Mouse (Mus musculus) telencephalon, adult 2 months (tissue): ENCODE results near the gene Zfp281.
A peak's percentile ranks its signal among the peaks of the same experiment; 100 is the strongest.

Experiments used
- DNase-seq: peaks from one replicate; pipeline ENCODE4 v3.0.0-alpha.2; 2011; ENCODE audit warnings: low read depth, low spot score

Zfp281 gene

GRCm38 (mm10) chr1:136624146-136625018 is at the start of gene Zfp281:
TSS of gene Zfp281 (plus strand) at chr1:136624901.
- peak; percentile 95 for DNase-seq

- no peak for DNase-seq
Measured at GRCm38 (mm10) chr1:136577890-136578663, 46.6 kb upstream of the Zfp281 start.

- DNase-seq: no peak
Measured at GRCm38 (mm10) chr1:136579360-136579759, 45.3 kb upstream of the Zfp281 start.

GRCm38 (mm10) chr1:136580266-136580665 is 44.4 kb upstream of the Zfp281 start:
- no peak for DNase-seq

GRCm38 (mm10) chr1:136581841-136582240 is 42.9 kb upstream of the Zfp281 start:
- DNase-seq: no peak

GRCm38 (mm10) chr1:136587761-136588405 is 36.8 kb upstream of the Zfp281 start:
- DNase-seq: no peak

- DNase-seq: peak; percentile 19
Measured at GRCm38 (mm10) chr1:136588908-136589307, 35.8 kb upstream of the Zfp281 start.

- DNase-seq: no peak
Measured at GRCm38 (mm10) chr1:136592741-136593140, 32.0 kb upstream of the Zfp281 start.

GRCm38 (mm10) chr1:136594235-136594850 is 30.4 kb upstream of the Zfp281 start:
- no peak for DNase-seq

GRCm38 (mm10) chr1:136596821-136597220 is 27.9 kb upstream of the Zfp281 start:
- no peak for DNase-seq

- DNase-seq: no peak
Measured at GRCm38 (mm10) chr1:136598286-136598685, 26.4 kb upstream of the Zfp281 start.

GRCm38 (mm10) chr1:136600067-136600466 is 24.6 kb upstream of the Zfp281 start:
- DNase-seq: no peak

GRCm38 (mm10) chr1:136600647-136601345 is 23.9 kb upstream of the Zfp281 start:
- no peak for DNase-seq

- DNase-seq: no peak
Measured at GRCm38 (mm10) chr1:136601346-136601888, 23.3 kb upstream of the Zfp281 start.

- DNase-seq: no peak
Measured at GRCm38 (mm10) chr1:136602303-136602702, 22.4 kb upstream of the Zfp281 start.

- DNase-seq: no peak
Measured at GRCm38 (mm10) chr1:136604190-136604589, 20.5 kb upstream of the Zfp281 start.

GRCm38 (mm10) chr1:136605790-136606189 is 18.9 kb upstream of the Zfp281 start:
- DNase-seq: no peak

- DNase-seq: no peak
Measured at GRCm38 (mm10) chr1:136606278-136606677, 18.4 kb upstream of the Zfp281 start.

GRCm38 (mm10) chr1:136608339-136609261 is 16.1 kb upstream of the Zfp281 start:
- DNase-seq: no peak

- no peak for DNase-seq
Measured at GRCm38 (mm10) chr1:136611803-136612202, 12.9 kb upstream of the Zfp281 start.
